ENCODE assay signal across 7 mouse cellular contexts in the genomic region with DNA sequence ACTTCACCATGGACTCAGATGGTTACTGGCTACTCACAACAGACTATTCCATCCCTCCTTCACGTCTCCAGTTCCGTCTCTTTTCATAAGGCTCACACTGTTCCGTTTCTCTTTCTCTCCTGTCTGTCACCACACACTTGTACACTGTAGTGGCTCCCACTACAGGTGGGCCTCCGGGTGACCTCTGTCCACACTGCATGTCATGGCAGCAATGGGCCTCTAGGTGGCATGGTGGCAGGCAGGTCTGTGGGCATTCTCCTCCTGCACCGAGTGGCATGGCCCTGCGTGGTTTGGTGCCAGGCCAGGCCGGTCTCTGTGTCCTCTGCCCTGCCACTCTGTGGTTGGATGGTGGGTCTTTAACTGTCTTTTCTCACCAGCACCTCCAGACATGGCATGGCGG. TPM values are rescaled to one million over a fixed set of nuclear protein-coding genes. Genes with fewer than 3 reads are reported as not detected.
DNase-seq lines count a peak whose midpoint lies in the region; ATAC-seq and TF ChIP-seq lines count a peak whose summit lies in the region.

No protein-coding gene starts in this region.

- no peaks in the 10 kb centered on the region for H3K36me3 ChIP-seq in midbrain, embryonic 11.5 days (ENCODE audit: control insufficient read depth, insufficient read depth, low read length)
- no peaks in the 10 kb centered on the region for H3K36me3 ChIP-seq in midbrain, embryonic 14.5 days (ENCODE audit: control insufficient read depth, insufficient read depth, low read length)
- no peaks in the 10 kb centered on the region for H3K36me3 ChIP-seq in intestine, postnatal 0 days (ENCODE audit: control insufficient read depth, insufficient read depth)

- 92% methylated on average over 8 of the region's 8 CpGs for WGBS in midbrain, embryonic 11.5 days
- WGBS in midbrain, embryonic 14.5 days: 84% methylated on average over 8 of the region's 8 CpGs
- 87% methylated on average over 8 of the region's 8 CpGs for WGBS in intestine, postnatal 0 days

- no peaks in the 10 kb centered on the region for H3K27me3 ChIP-seq in midbrain, embryonic 11.5 days (ENCODE audit: control insufficient read depth, insufficient read depth, low read length)
- no peaks in the 10 kb centered on the region for H3K27me3 ChIP-seq in midbrain, embryonic 14.5 days (ENCODE audit: control insufficient read depth, insufficient read depth, low read length)
- H3K27me3 ChIP-seq in intestine, postnatal 0 days (replicated peaks; ENCODE audit: control insufficient read depth, insufficient read depth, low read length): no peaks in the 10 kb centered on the region

- H3K4me2 ChIP-seq in midbrain, embryonic 11.5 days: no peak overlapping the region
- no peak overlapping the region for H3K4me2 ChIP-seq in midbrain, embryonic 14.5 days (ENCODE audit: low read length)
- H3K4me2 ChIP-seq in intestine, postnatal 0 days (replicated peaks; ENCODE audit: low read depth): no peak overlapping the region

- peak; percentile 53 for DNase-seq in midbrain, embryonic 11.5 days (ENCODE audit: low spot score, missing footprints)
- DNase-seq in midbrain, embryonic 14.5 days: no peak
- DNase-seq in T-cell, adult 2 months (ENCODE audit: low spot score): peak; percentile 27
- peak; percentile 20 for DNase-seq in cerebellum, adult 8-10 months
- DNase-seq in thymus, postnatal 14 days: peak; percentile 70

- no peak overlapping the region for H3K4me3 ChIP-seq in midbrain, embryonic 11.5 days (ENCODE audit: low read depth, low read length)
- H3K4me3 ChIP-seq in midbrain, embryonic 14.5 days (replicated peaks; ENCODE audit: low read depth, low read length): no peak overlapping the region
- no peak overlapping the region for H3K4me3 ChIP-seq in intestine, postnatal 0 days (ENCODE audit: low read depth, low read length)

- H3K9me3 ChIP-seq in midbrain, embryonic 11.5 days (ENCODE audit: control insufficient read depth, low read length): no peaks in the 10 kb centered on the region
- no peaks in the 10 kb centered on the region for H3K9me3 ChIP-seq in midbrain, embryonic 14.5 days (ENCODE audit: control insufficient read depth, low read length)
- no peaks in the 10 kb centered on the region for H3K9me3 ChIP-seq in intestine, postnatal 0 days (ENCODE audit: control insufficient read depth)

- H3K27ac ChIP-seq in midbrain, embryonic 11.5 days (ENCODE audit: low read depth, low read length): no peak overlapping the region
- H3K27ac ChIP-seq in midbrain, embryonic 14.5 days (replicated peaks; ENCODE audit: low read depth, low read length): no peak overlapping the region
- no peak overlapping the region for H3K27ac ChIP-seq in intestine, postnatal 0 days (ENCODE audit: low read depth, low read length)

- no peak for ATAC-seq in midbrain, embryonic 11.5 days (ENCODE audit: low FRiP score)
- ATAC-seq in midbrain, embryonic 14.5 days (ENCODE audit: low FRiP score, low TSS enrichment): no peak
- ATAC-seq in intestine, postnatal 0 days: peak; percentile 16; the same call in 1 of the 2 replicates
- peak; percentile 95 for ATAC-seq in megakaryocyte-erythroid progenitor cell, adult 5-6 weeks (replicated peaks; ENCODE audit: low FRiP score, low TSS enrichment, poor library complexity, severe bottlenecking)

- no peaks in the 10 kb centered on the region for H3K4me1 ChIP-seq in midbrain, embryonic 11.5 days (ENCODE audit: control insufficient read depth, insufficient read depth, low read length)
- H3K4me1 ChIP-seq in midbrain, embryonic 14.5 days (ENCODE audit: control insufficient read depth, insufficient read depth, low read length): 0 out of 2 replicates have a peak, but pooled peaks cover 4% of the 10 kb centered on the region
- H3K4me1 ChIP-seq in intestine, postnatal 0 days (replicated peaks; ENCODE audit: control insufficient read depth, insufficient read depth, low read length): no peaks in the 10 kb centered on the region

- H3K9ac ChIP-seq in midbrain, embryonic 11.5 days (ENCODE audit: low read length): no peak overlapping the region
- no peak overlapping the region for H3K9ac ChIP-seq in midbrain, embryonic 14.5 days (replicated peaks; ENCODE audit: low read length)
- no peak overlapping the region for H3K9ac ChIP-seq in intestine, postnatal 0 days (ENCODE audit: low read depth, low read length)

- peak; percentile 86 for TF ChIP-seq CTCF in intestine, postnatal 0 days (IDR thresholded peaks at IDR 0.05; ENCODE audit: low read depth)

RNA-seq across cellular contexts. Expression of a gene that starts 30.1 kb away (rescaled TPM):
- polyA plus RNA-seq in midbrain, embryonic 11.5 days (2014; fragmentation: Nextera tagmentation; extraction: Ambion mirVana): 16.0 and 16.4 TPM in 2 replicates
- 13.1 and 15.6 TPM in 2 replicates for polyA plus RNA-seq in midbrain, embryonic 14.5 days (2014; fragmentation: Nextera tagmentation; extraction: Ambion mirVana)
- 7.1 and 7.7 TPM in 2 replicates for polyA plus RNA-seq in intestine, postnatal 0 days (2015; fragmentation: Nextera tagmentation; extraction: Ambion mirVana)
- total RNA-seq in megakaryocyte-erythroid progenitor cell, adult 5-6 weeks (2014; fragmentation: Nextera tagmentation): 20.4 and 21.1 TPM in 2 replicates
- 30.9 and 41.8 TPM in 2 replicates for total RNA-seq in megakaryocyte-erythroid progenitor cell, adult 5-6 weeks (2017)

Comparison
In these comparisons a context has a peak if more than half of its experiments do, and no peak if none do; other contexts are left out.
1. ATAC-seq: peak in intestine, postnatal 0 days (single experiment) and megakaryocyte-erythroid progenitor cell, adult 5-6 weeks (single experiment); none in midbrain, embryonic 11.5 days (single experiment) and midbrain, embryonic 14.5 days (single experiment).